ENCODE assay signal across 17 mouse cellular contexts in genomic region chr10:43945435-43945834, GRCm38 (mm10).
"Had no signal": no experiment of that assay in that cellular context is flagged by ENCODE, and none has a peak within 500 bp of the region (broad histone marks: within the 10 kb centered on the region; RNA-seq: fewer than 3 reads in every experiment).

No protein-coding gene starts in this region.

- H3K4me1 ChIP-seq: limb, embryonic 13.5 days; liver, embryonic 12.5 days; liver, embryonic 15.5 days; lung, embryonic 15.5 days; stomach, embryonic 15.5 days had no signal

- H3K4me2 ChIP-seq: limb, embryonic 13.5 days; liver, embryonic 12.5 days; liver, embryonic 15.5 days; lung, embryonic 15.5 days; midbrain, embryonic 13.5 days; stomach, embryonic 15.5 days had no signal

- DNase-seq: layer of hippocampus, postnatal 36 days; liver; lung, adult 18-20 months; lung, postnatal 10 days; lung, postnatal 36 days; thymus, postnatal 25 days had no signal

- H3K36me3 ChIP-seq: lung, embryonic 15.5 days; stomach, embryonic 15.5 days had no signal

- H3K27ac ChIP-seq: left cerebral cortex, adult 2 months; limb, embryonic 13.5 days; liver, embryonic 12.5 days; liver, embryonic 15.5 days; lung, embryonic 15.5 days; midbrain, embryonic 10.5 days; midbrain, embryonic 13.5 days; stomach, embryonic 15.5 days had no signal

- H3K4me3 ChIP-seq: left cerebral cortex, adult 2 months; limb, embryonic 13.5 days; liver, embryonic 12.5 days; liver, embryonic 15.5 days; lung, embryonic 15.5 days; megakaryocyte, embryonic 14.5 days; midbrain, embryonic 10.5 days; midbrain, embryonic 13.5 days; stomach, embryonic 15.5 days had no signal

- H3K27me3 ChIP-seq: limb, embryonic 13.5 days; liver, embryonic 12.5 days; liver, embryonic 15.5 days; lung, embryonic 15.5 days; megakaryocyte, embryonic 14.5 days; midbrain, embryonic 13.5 days; stomach, embryonic 15.5 days had no signal

- ATAC-seq: hindbrain, embryonic 16.5 days; intestine, postnatal 0 days; liver, embryonic 12.5 days; midbrain, embryonic 13.5 days had no signal

- H3K9ac ChIP-seq: liver, embryonic 12.5 days; liver, embryonic 15.5 days; lung, embryonic 15.5 days; midbrain, embryonic 13.5 days; stomach, embryonic 15.5 days had no signal

- H3K9me3 ChIP-seq: limb, embryonic 13.5 days; liver, embryonic 12.5 days; liver, embryonic 15.5 days; lung, embryonic 15.5 days; megakaryocyte, embryonic 14.5 days; midbrain, embryonic 10.5 days; midbrain, embryonic 13.5 days; stomach, embryonic 15.5 days had no signal
